Comparison of ENCODE assay signal across 8 mouse cellular contexts in the genomic region with DNA sequence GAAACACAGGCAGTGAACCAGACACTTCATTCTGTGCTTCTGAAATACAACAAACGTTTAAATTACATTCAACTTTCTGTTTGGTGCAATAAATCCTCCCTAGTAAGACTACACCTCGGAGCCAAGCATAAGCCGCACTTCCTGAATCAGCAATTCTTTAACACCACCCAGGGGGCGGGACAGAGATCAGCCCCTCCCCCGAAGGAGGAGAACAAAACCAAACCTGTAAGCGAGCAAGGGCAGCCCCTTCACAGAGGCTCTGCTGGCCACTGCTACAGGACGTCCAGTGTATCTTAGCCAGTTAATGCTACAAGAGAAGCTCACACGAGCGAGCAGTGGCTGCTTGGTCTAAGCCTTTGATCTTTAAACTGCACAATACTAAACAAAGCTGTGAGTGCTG. TPM values are rescaled to one million over a fixed set of nuclear protein-coding genes. Genes with fewer than 3 reads are reported as not detected.
A peak's percentile ranks its signal among the peaks of the same experiment; 100 is the strongest.
DNase-seq lines count a peak whose midpoint lies in the region; ATAC-seq lines count a peak whose summit lies in the region.

No protein-coding gene starts in this region.

- no peak overlapping the region for H3K4me3 ChIP-seq in heart, embryonic 14.5 days (ENCODE audit: control insufficient read depth in 1 of 2, insufficient read depth in 1 of 2, low read depth in 1 of 2, low read length in 2 of 2)
- no peak overlapping the region for H3K4me3 ChIP-seq in kidney, embryonic 16.5 days (ENCODE audit: low read length)

- peak; percentile 60 for DNase-seq in T-cell, adult 2 months (ENCODE audit: low spot score)
- DNase-seq in embryo, embryonic 11 days: peak; percentile 87
- peak; percentile 70 for DNase-seq in lung, postnatal 25 days (ENCODE audit: low spot score)
- peak; percentile 67 for DNase-seq in retina, postnatal 1 day
- DNase-seq in cerebellum, adult 11 months: no peak
- no peak for DNase-seq in left cerebral cortex, adult 8-10 months (ENCODE audit: low spot score in 2 of 2)

- no peaks in the 10 kb centered on the region for H3K9me3 ChIP-seq in heart, embryonic 14.5 days (ENCODE audit: control insufficient read depth, low read length)
- no peaks in the 10 kb centered on the region for H3K9me3 ChIP-seq in kidney, embryonic 16.5 days (ENCODE audit: low read length)

- H3K27ac ChIP-seq in heart, embryonic 14.5 days (replicated peaks in 1 of 2; ENCODE audit: control insufficient read depth in 1 of 2, insufficient read depth in 1 of 2, low read depth in 2 of 2, low read length in 2 of 2): no peak overlapping the region; a peak in 1 of 4 replicates
- no peak overlapping the region for H3K27ac ChIP-seq in kidney, embryonic 16.5 days (ENCODE audit: low read length)

- ATAC-seq in heart, embryonic 14.5 days (ENCODE audit: insufficient number of reproducible peaks, insufficient read depth, low FRiP score, low read depth): no peak
- peak; percentile 94 for ATAC-seq in kidney, embryonic 16.5 days (ENCODE audit: low FRiP score, low TSS enrichment)

- no peaks in the 10 kb centered on the region for H3K36me3 ChIP-seq in heart, embryonic 14.5 days (ENCODE audit: control insufficient read depth, insufficient read depth, low read length)
- H3K36me3 ChIP-seq in kidney, embryonic 16.5 days (ENCODE audit: insufficient read depth, low read length): no peaks in the 10 kb centered on the region

- H3K4me1 ChIP-seq in heart, embryonic 14.5 days (ENCODE audit: control insufficient read depth in 2 of 2, insufficient read depth in 2 of 2, low read length in 2 of 2): peaks cover 26 to 70% of the 10 kb centered on the region in 2 experiments
- peaks cover 18% of the 10 kb centered on the region for H3K4me1 ChIP-seq in kidney, embryonic 16.5 days (ENCODE audit: insufficient read depth, low read length)

- no peak overlapping the region for H3K9ac ChIP-seq in heart, embryonic 14.5 days (ENCODE audit: low read length)
- no peak overlapping the region; the same call in 1 of the 2 replicates for H3K9ac ChIP-seq in kidney, embryonic 16.5 days (replicated peaks; ENCODE audit: low read length)

- H3K27me3 ChIP-seq in heart, embryonic 14.5 days (ENCODE audit: control insufficient read depth, insufficient read depth, low read length): no peaks in the 10 kb centered on the region
- H3K27me3 ChIP-seq in kidney, embryonic 16.5 days (ENCODE audit: insufficient read depth, low read length): no peaks in the 10 kb centered on the region

- peak overlapping the region; percentile 15 for H3K4me2 ChIP-seq in heart, embryonic 14.5 days (ENCODE audit: low read length)
- H3K4me2 ChIP-seq in kidney, embryonic 16.5 days (replicated peaks; ENCODE audit: low read depth, low read length): peak overlapping the region; percentile 17; the same call in 1 of the 2 replicates

- WGBS in heart, embryonic 14.5 days: 12% methylated on average over 9 of the region's 9 CpGs
- 3% methylated on average over 9 of the region's 9 CpGs for WGBS in kidney, embryonic 16.5 days

RNA-seq across cellular contexts. Expression of a gene that starts 43.5 kb away (rescaled TPM):
- 40.4 and 40.6 TPM in 2 replicates for polyA plus RNA-seq in heart, embryonic 14.5 days (2014; fragmentation: Nextera tagmentation; extraction: Ambion mirVana)
- 28.5 and 31.3 TPM in 2 replicates for polyA plus RNA-seq in kidney, embryonic 16.5 days (2015; fragmentation: Nextera tagmentation; extraction: Ambion mirVana)
- total RNA-seq in left cerebral cortex, adult 8-10 months (2022): 10 to 100 TPM; 70.5 to 85.4 (median 81.7) TPM

Comparison
In these comparisons a context has a peak if more than half of its experiments do, and no peak if none do; other contexts are left out.
1. DNase-seq: peak in T-cell, adult 2 months (single experiment), embryo, embryonic 11 days (single experiment), lung, postnatal 25 days (single experiment) and retina, postnatal 1 day (single experiment); none in cerebellum, adult 11 months (single experiment) and left cerebral cortex, adult 8-10 months (0 of 2).